Mouse (Mus musculus) ES-E14 (cell line): Measurements from ENCODE around the gene Tfb1m. TPM values are rescaled to one million over a fixed set of nuclear protein-coding genes. Genes with fewer than 3 reads are reported as not detected.

Experiments
- DNase-seq: peaks from one replicate; pipeline ENCODE4 v3.0.0-alpha.2; 2013; ENCODE audit warnings: low read depth, low spot score
- H3K27ac ChIP-seq: 2 replicates; pipeline ENCODE4 v1.5.1; 2012; ENCODE audit warnings: low read depth, mild to moderate bottlenecking, low read length, moderate library complexity, mixed read lengths; ENCODE audit not compliant: poor library complexity, insufficient read depth, severe bottlenecking
- H3K36me3 ChIP-seq: 2 replicates; pipeline ENCODE4 v1.6.1; 2012; ENCODE audit warnings: mild to moderate bottlenecking, low read length, moderate library complexity, mixed read lengths; ENCODE audit not compliant: control insufficient read depth, poor library complexity, insufficient read depth, severe bottlenecking
- H3K4me1 ChIP-seq, 2 experiments: fragments of 150-350 bp in 1 of 2; sonication (generic) in 1 of 2; 2 replicates each; pipeline ENCODE4 v1.6.1; 2012; ENCODE audit warnings: low read length in 2 of 2, mild to moderate bottlenecking in 1 of 2, mixed read lengths in 1 of 2; ENCODE audit not compliant: control insufficient read depth in 2 of 2, insufficient read depth in 2 of 2, poor library complexity in 1 of 2
- H3K4me3 ChIP-seq, 2 experiments: fragments of 150-350 bp in 1 of 2; sonication (generic) in 1 of 2; 2 replicates each; pipeline ENCODE4 v1.5.1; 2012; ENCODE audit warnings: low read length in 2 of 2, low read depth in 1 of 2, mild to moderate bottlenecking in 1 of 2, mixed read lengths in 1 of 2; ENCODE audit not compliant: insufficient read depth in 1 of 2, poor library complexity in 1 of 2, severe bottlenecking in 1 of 2
- H3K9ac ChIP-seq: 2 replicates; pipeline ENCODE4 v1.6.1; 2012; ENCODE audit warnings: low read depth, mild to moderate bottlenecking, low read length, mixed read lengths; ENCODE audit not compliant: poor library complexity, insufficient read depth, severe bottlenecking
- H3K9me3 ChIP-seq: fragments of 150-350 bp; sonication (generic); 2 replicates; pipeline ENCODE4 v1.6.1; 2012; ENCODE audit warnings: low read depth, mild to moderate bottlenecking, low read length; ENCODE audit not compliant: control insufficient read depth, insufficient read depth
- CHD2 ChIP-seq: IDR thresholded peaks from 2 replicates; pipeline ENCODE4 v1.6.1; 2014; ENCODE audit warnings: mild to moderate bottlenecking, low read depth, low read length, inconsistent platforms
- HCFC1 ChIP-seq: IDR thresholded peaks from 2 replicates; pipeline ENCODE4 v1.6.1; 2012; ENCODE audit warnings: low read length, inconsistent platforms, borderline replicate concordance; ENCODE audit not compliant: insufficient read depth
- MAFK ChIP-seq: IDR thresholded peaks from 2 replicates; pipeline ENCODE4 v1.6.1; 2014; ENCODE audit warnings: mild to moderate bottlenecking, low read depth, low read length, inconsistent platforms; ENCODE audit not compliant: insufficient read depth
- ZC3H11A ChIP-seq: IDR thresholded peaks from 2 replicates; pipeline ENCODE4 v1.6.1; 2012; ENCODE audit warnings: low read depth, mild to moderate bottlenecking, inconsistent platforms, low read length, borderline replicate concordance
- ZNF384 ChIP-seq: IDR thresholded peaks from 2 replicates; pipeline ENCODE4 v1.6.1; 2012; ENCODE audit warnings: low read depth, low read length, inconsistent platforms
- in situ Hi-C, 2 experiments: fragments of 600-800 bp; cut with MboI; formaldehyde crosslinking; loops; one replicate each; pipeline ENCODE4 v1.15.1; 2025; ENCODE audit warnings: low sequenced_read_pairs in 2 of 2, inconsistent platforms in 1 of 2; ENCODE audit not compliant: unreplicated experiment in 2 of 2
- total RNA-seq: library from RNA; depleted of rRNA; stranded (reverse); fragments of 300-350 nt; gene quantifications from 2 replicates; pipeline ENCODE4 v1.2.3, GENCODE M21; 2012

The Tfb1m gene
- total RNA-seq, 1 experiment: 14.5 TPM

GRCm38 (mm10) chr17:3509841-3510240 lies 47.7 kb downstream of the Tfb1m start:
- TF ChIP-seq ZNF384 (no peak), ZC3H11A (peak; percentile 18; the same call in 1 of the 2 replicates), MAFK (no peak)
- H3K27ac ChIP-seq: no peak overlapping the region
- no peak overlapping the region for H3K4me3 ChIP-seq
- DNase-seq: no peak
- peaks cover 1 to 3% of the 10 kb centered on the region in 2 experiments; a peak in 2 of 4 replicates for H3K4me1 ChIP-seq
- H3K9me3 ChIP-seq: no peaks in the 10 kb centered on the region
- no peak overlapping the region for H3K9ac ChIP-seq
- in situ Hi-C loops: no loop called here
- no peaks in the 10 kb centered on the region; the same call in 1 of the 2 replicates for H3K36me3 ChIP-seq

GRCm38 (mm10) chr17:3506508-3506907 lies 51.1 kb downstream of the Tfb1m start:
- Histone ChIP-seq H3K27ac (no peak overlapping the region), H3K4me1 (peaks cover 1 to 3% of the 10 kb centered on the region in 2 experiments; a peak in 2 of 4 replicates), H3K4me3 (no peak overlapping the region), H3K36me3 (no peaks in the 10 kb centered on the region; the same call in 1 of the 2 replicates), H3K9ac (no peak overlapping the region), H3K9me3 (no peaks in the 10 kb centered on the region)
- in situ Hi-C loops: no loop called here
- DNase-seq: no peak
- TF ChIP-seq CHD2: no peak
- no peak for TF ChIP-seq ZC3H11A
- TF ChIP-seq ZNF384: no peak
- no peak for TF ChIP-seq MAFK
- no peak for TF ChIP-seq HCFC1

GRCm38 (mm10) chr17:3505711-3506110 lies 51.9 kb downstream of the Tfb1m start:
- in situ Hi-C loops: no loop called here

GRCm38 (mm10) chr17:3500936-3501335 lies 56.6 kb downstream of the Tfb1m start:
- TF ChIP-seq ZC3H11A (no peak), ZNF384 (no peak), HCFC1 (no peak), CHD2 (no peak), MAFK (no peak)
- Histone ChIP-seq H3K9me3 (no peaks in the 10 kb centered on the region), H3K4me1 (0 out of 4 replicates have a peak, but pooled peaks cover 0 to 1% of the 10 kb centered on the region in 2 experiments), H3K27ac (no peak overlapping the region), H3K4me3 (no peak overlapping the region), H3K36me3 (no peaks in the 10 kb centered on the region), H3K9ac (no peak overlapping the region)
- no peak for DNase-seq
- in situ Hi-C loops: no loop called here

More at GRCm38 (mm10) chr17:3505711-3506110, 51.9 kb downstream of the Tfb1m start:
- no peak overlapping the region for H3K27ac ChIP-seq
- no peaks in the 10 kb centered on the region for H3K9me3 ChIP-seq
- H3K9ac ChIP-seq: no peak overlapping the region
- H3K36me3 ChIP-seq: no peaks in the 10 kb centered on the region; the same call in 1 of the 2 replicates
- no peak overlapping the region for H3K4me3 ChIP-seq
- TF ChIP-seq MAFK: no peak
- TF ChIP-seq HCFC1: no peak
- TF ChIP-seq ZNF384: no peak
- TF ChIP-seq CHD2: no peak
- no peak for TF ChIP-seq ZC3H11A
- peaks cover 1 to 3% of the 10 kb centered on the region in 2 experiments; a peak in 2 of 4 replicates for H3K4me1 ChIP-seq
- no peak for DNase-seq

- H3K4me1 ChIP-seq: no peaks in the 10 kb centered on the region
- H3K4me3 ChIP-seq: no peak overlapping the region
- in situ Hi-C loops: no loop called here
- no peak overlapping the region for H3K27ac ChIP-seq
- H3K9me3 ChIP-seq: no peaks in the 10 kb centered on the region
- H3K36me3 ChIP-seq: no peaks in the 10 kb centered on the region
- no peak for DNase-seq
- H3K9ac ChIP-seq: no peak overlapping the region
- TF ChIP-seq ZNF384 (no peak), MAFK (no peak), ZC3H11A (no peak), HCFC1 (no peak), CHD2 (no peak)
These were observed 57.5 kb downstream of the Tfb1m start for GRCm38 (mm10) chr17:3500076-3500475.
